Mouse (Mus musculus) cerebellum, postnatal 4 days (tissue): ENCODE results near the gene Gm1673.

Experiments
- DNase-seq, 2 experiments: peaks; one replicate each; pipeline ENCODE4 v3.0.0; 2022; ENCODE audit warnings: low spot score in 2 of 2, mixed read lengths in 1 of 2

Gene Gm1673

GRCm38 (mm10) chr5:33997829-33998504 lies 14.7 kb downstream of the Gm1673 start:
- no peak for DNase-seq

GRCm38 (mm10) chr5:33998505-33998877 lies 15.3 kb downstream of the Gm1673 start:
- no peak for DNase-seq

GRCm38 (mm10) chr5:33999466-34000090 lies 16.3 kb downstream of the Gm1673 start:
- DNase-seq = no peak

- DNase-seq = no peak
Observed at GRCm38 (mm10) chr5:34000809-34001208, 17.6 kb downstream of the Gm1673 start.

- DNase-seq = no peak
Observed at GRCm38 (mm10) chr5:34001401-34001800, 18.2 kb downstream of the Gm1673 start.

- DNase-seq = no peak
Observed at GRCm38 (mm10) chr5:34002636-34003035, 19.4 kb downstream of the Gm1673 start.

- DNase-seq = no peak
Observed at GRCm38 (mm10) chr5:34004618-34005017, 21.4 kb downstream of the Gm1673 start.

- no peak for DNase-seq
Observed at GRCm38 (mm10) chr5:34006832-34007231, 23.6 kb downstream of the Gm1673 start.

GRCm38 (mm10) chr5:34007392-34007941 lies 24.2 kb downstream of the Gm1673 start:
- no peak for DNase-seq

GRCm38 (mm10) chr5:34014652-34015051 lies 31.4 kb downstream of the Gm1673 start:
- DNase-seq = no peak

- DNase-seq = no peak
Observed at GRCm38 (mm10) chr5:34018968-34019367, 35.7 kb downstream of the Gm1673 start.

- no peak for DNase-seq
Observed at GRCm38 (mm10) chr5:34030101-34030500, 46.9 kb downstream of the Gm1673 start.

- no peak for DNase-seq
Observed at GRCm38 (mm10) chr5:34031022-34031421, 47.8 kb downstream of the Gm1673 start.

GRCm38 (mm10) chr5:34032520-34032919 lies 49.3 kb downstream of the Gm1673 start:
- DNase-seq = no peak
